Mouse (Mus musculus) left cerebral cortex, postnatal 36 days (tissue): Measurements from ENCODE around the gene Etfa. TPM values are rescaled to one million over a fixed set of nuclear protein-coding genes. Genes with fewer than 3 reads are reported as not detected.
A peak's percentile ranks its signal among the peaks of the same experiment; 100 is the strongest.

ENCODE experiments used
- DNase-seq, 2 experiments: peaks; one replicate each; pipeline ENCODE4 v3.0.0; 2021 to 2022; ENCODE audit warnings: low spot score in 2 of 2, mixed read lengths in 1 of 2
- intact Hi-C: fragments of 180-260 bp; cut with DNase I; formaldehyde crosslinking; loops from one replicate; pipeline ENCODE4 v1.15.1; 2025
- total RNA-seq, 2 experiments: library from RNA; stranded (reverse); gene quantifications; 2 replicates each; pipeline ENCODE4 v1.2.3; 2021

The Etfa gene
- total RNA-seq, 2 experiments from 2014 or later, result 38.7 to 44.6 TPM

- intact Hi-C loops, result no loop called here
- DNase-seq, result no peak
Measured at GRCm38 (mm10) chr9:55430133-55430532, 81.9 kb downstream of the Etfa start.

GRCm38 (mm10) chr9:55429242-55429975 lies 82.6 kb downstream of the Etfa start:
- peak; percentile 23 to 62 for DNase-seq
- intact Hi-C loops, result loop anchor here (1.0 to 5.0 kb wide), 2 partner anchors 107 to 488 kb away; no protein-coding TSS in a partner anchor

GRCm38 (mm10) chr9:55425271-55425810 lies 86.7 kb downstream of the Etfa start:
- no peak for DNase-seq
- intact Hi-C loops, result loop anchor here (5.0 kb wide), 1 partner anchor 492 kb away; no protein-coding TSS in a partner anchor

GRCm38 (mm10) chr9:55423451-55424424 lies 88.3 kb downstream of the Etfa start:
- DNase-seq, result no peak
- intact Hi-C loops, result no loop called here

GRCm38 (mm10) chr9:55421786-55422185 lies 90.3 kb downstream of the Etfa start:
- DNase-seq, result no peak
- intact Hi-C loops, result no loop called here

- no peak for DNase-seq
- intact Hi-C loops, result no loop called here
Measured at GRCm38 (mm10) chr9:55411154-55411553, 100.9 kb downstream of the Etfa start.

- DNase-seq, result no peak
- intact Hi-C loops, result no loop called here
Measured at GRCm38 (mm10) chr9:55410430-55410829, 101.6 kb downstream of the Etfa start.

- intact Hi-C loops, result no loop called here
- DNase-seq, result no peak
Measured at GRCm38 (mm10) chr9:55409833-55410232, 102.2 kb downstream of the Etfa start.

GRCm38 (mm10) chr9:55408851-55409250 lies 103.2 kb downstream of the Etfa start:
- intact Hi-C loops, result no loop called here
- DNase-seq, result no peak

GRCm38 (mm10) chr9:55406773-55407172 lies 105.3 kb downstream of the Etfa start:
- DNase-seq, result no peak
- intact Hi-C loops, result no loop called here

GRCm38 (mm10) chr9:55404976-55405702 lies 106.9 kb downstream of the Etfa start:
- no peak for DNase-seq
- intact Hi-C loops, result no loop called here

Other genes starting within 250 kb of the Etfa start
- gene Nrg4, start 185.4 kb downstream of the Etfa start, total RNA-seq, result 1 to 10 TPM in 1 of 2 experiments, under 1 TPM in 1; 0.96 to 1.0 TPM
- 1 to 10 TPM; 8.5 to 10.0 TPM for gene Tmem266, start 185.3 kb downstream of the Etfa start, total RNA-seq
- gene Isl2, start 26.4 kb upstream of the Etfa start, total RNA-seq, result not detected